Mouse (Mus musculus): ENCODE results near the gene Smc3.

DNA sequence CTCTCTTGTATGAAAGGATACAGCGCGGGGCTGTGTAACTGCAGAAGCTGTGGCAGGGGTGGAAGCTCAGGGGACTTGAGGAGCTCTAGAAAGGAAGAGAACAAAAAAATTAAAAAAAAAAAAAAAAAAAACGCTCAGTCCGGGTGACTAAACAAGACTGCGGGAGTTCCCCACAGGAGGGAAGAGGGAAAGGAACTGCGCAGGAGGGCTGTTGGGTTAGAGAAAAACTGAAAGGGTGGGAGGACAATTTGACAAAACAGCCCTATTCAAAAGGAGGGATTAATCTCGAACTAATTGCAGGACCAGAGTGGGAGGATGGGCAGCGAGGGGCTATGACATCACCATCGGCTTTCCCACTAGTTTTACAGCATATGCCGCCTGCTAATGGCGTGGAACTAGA, 32.3 kb upstream of the Smc3 start:
- TF ChIP-seq CTCF (IDR thresholded peaks at IDR 0.05; ENCODE audit: low read depth) (no peak), EP300 (IDR thresholded peaks at IDR 0.05; ENCODE audit: low read depth) (no peak)

Data from liver, postnatal 0 days (tissue).